Mouse (Mus musculus): ENCODE measurements around the gene Atmin. TPM values are rescaled to one million over a fixed set of nuclear protein-coding genes. Genes with fewer than 3 reads are reported as not detected.

The Atmin gene
- polyA plus RNA-seq, 1 experiment: not detected

DNA sequence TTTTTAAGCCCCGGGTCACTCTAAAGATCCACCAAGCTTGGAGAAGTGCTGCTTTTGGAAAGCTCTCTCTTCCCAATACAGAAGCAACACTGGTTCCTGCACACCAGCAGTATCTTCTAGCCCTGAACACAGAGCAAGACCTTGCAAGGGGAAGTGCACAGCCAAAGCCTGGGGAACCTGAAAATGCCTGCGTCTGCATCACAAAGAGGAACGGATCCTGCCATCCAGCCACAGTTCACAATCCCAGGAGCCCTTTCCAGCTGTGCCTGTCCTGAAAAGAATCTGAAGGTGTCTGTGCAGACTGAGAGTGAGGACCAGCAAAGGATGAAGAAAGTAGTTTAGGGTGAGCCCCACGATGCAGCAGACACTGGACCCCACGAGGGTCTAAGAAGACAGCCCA lies 31.9 kb downstream of the Atmin start:
- H3K27ac ChIP-seq (ENCODE audit: insufficient read depth, low read depth, low read length): no peak overlapping the region
- peaks cover 5% of the 10 kb centered on the region; the same call in 1 of the 2 replicates for H3K4me1 ChIP-seq (ENCODE audit: control insufficient read depth, insufficient read depth, low read length)
- TF ChIP-seq POLR2A (IDR thresholded peaks at IDR 0.05; ENCODE audit: insufficient read depth, low read depth, low read length) (no peak), CTCF (IDR thresholded peaks at IDR 0.05; ENCODE audit: insufficient read depth, low read depth, low read length) (no peak)
- no peak overlapping the region for H3K4me3 ChIP-seq (ENCODE audit: insufficient read depth, low read depth, low read length)
- WGBS: 45% methylated on average over 5 of the region's 5 CpGs

DNA sequence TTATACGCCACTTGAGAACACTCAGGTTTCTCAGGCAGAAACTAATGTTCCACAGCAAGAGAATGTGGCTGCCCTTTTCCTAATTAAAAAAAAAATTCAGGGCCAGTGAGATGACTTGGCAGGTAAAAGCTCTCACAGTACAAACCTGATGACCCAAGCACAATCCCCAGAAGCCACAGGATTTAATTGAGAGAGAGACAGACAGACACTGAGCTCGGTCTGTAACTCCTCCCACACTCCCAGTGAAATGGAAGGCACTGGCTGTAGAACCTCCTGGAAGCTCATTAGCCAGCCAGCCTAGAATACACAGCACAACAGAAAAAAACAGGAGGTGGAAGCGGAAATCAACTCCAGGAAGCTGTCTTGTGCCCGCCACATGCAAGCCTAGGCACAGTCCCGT lies 32.4 kb downstream of the Atmin start:
- Histone ChIP-seq H3K4me3 (ENCODE audit: insufficient read depth, low read depth, low read length) (no peak overlapping the region), H3K27ac (ENCODE audit: insufficient read depth, low read depth, low read length) (no peak overlapping the region), H3K4me1 (ENCODE audit: control insufficient read depth, insufficient read depth, low read length) (peaks cover 5% of the 10 kb centered on the region; the same call in 1 of the 2 replicates)
- TF ChIP-seq CTCF (IDR thresholded peaks at IDR 0.05; ENCODE audit: insufficient read depth, low read depth, low read length) (no peak), POLR2A (IDR thresholded peaks at IDR 0.05; ENCODE audit: insufficient read depth, low read depth, low read length) (no peak)
- WGBS: 52% methylated on average over 5 of the region's 5 CpGs

DNA sequence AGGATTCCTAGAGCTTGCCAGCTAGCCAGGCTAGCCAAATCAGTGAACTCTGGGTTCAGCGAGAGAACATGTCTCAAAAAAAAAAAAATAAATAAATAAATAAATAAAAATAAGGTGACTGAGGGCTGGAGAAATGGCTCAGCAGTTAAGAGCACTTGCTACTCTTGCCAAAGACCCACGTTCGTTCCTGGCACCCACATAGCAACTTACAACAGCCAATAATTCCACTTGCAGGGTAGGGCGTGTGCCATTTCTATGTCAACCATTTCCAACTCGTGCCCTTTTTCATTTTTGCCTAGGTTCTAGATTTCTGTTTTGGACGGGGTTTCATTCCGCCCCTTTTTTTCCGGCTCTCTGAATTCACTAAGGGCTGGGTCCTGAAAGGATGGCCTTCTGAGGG lies 34.9 kb downstream of the Atmin start:
- H3K4me3 ChIP-seq (ENCODE audit: insufficient read depth, low read depth, low read length): peak overlapping the region; percentile 77
- WGBS: 15% methylated on average over 8 of the region's 8 CpGs
- H3K4me1 ChIP-seq (ENCODE audit: control insufficient read depth, insufficient read depth, low read length): peaks cover 5% of the 10 kb centered on the region; the same call in 1 of the 2 replicates
- TF ChIP-seq POLR2A (IDR thresholded peaks at IDR 0.05; ENCODE audit: insufficient read depth, low read depth, low read length): no peak
- TF ChIP-seq CTCF (IDR thresholded peaks at IDR 0.05; ENCODE audit: insufficient read depth, low read depth, low read length): no peak
- H3K27ac ChIP-seq (ENCODE audit: insufficient read depth, low read depth, low read length): no peak overlapping the region

DNA sequence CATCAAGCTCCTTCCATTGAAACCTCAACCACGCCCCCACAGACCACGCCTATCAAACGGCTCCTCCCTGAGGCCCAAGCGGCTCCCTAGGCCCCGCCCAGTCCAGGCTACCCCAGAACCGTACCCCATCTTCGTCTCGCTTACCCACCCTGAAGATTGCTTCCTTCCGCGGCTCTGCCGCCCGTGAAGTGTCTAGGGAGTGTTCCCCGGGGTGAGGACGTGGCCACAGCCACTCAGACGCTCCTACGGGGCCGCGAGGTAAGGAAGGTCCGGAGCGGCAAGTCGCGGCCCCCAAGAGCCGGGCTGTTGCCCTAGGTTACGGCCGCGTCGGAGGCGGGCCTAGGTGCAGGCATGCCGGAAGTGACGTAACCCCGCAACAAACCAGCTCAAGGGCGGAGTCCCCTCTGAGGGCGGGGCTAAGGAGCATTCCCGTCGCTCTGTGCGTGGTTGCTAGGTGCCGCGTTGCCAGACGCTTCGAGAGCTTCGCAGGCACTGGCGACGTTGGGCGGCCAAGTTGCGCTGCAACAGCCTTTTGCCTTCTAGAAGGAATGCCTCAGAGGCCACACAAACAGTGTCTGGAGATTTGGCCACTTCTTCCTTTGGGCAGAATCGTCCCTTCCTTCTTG lies 35.6 kb downstream of the Atmin start, which contains the start of gene 1700030J22Rik:
1700030J22Rik (minus strand) TSS at position 329 of the 626 bp plus-strand sequence.
- under 1% methylated on average over 46 of the region's 46 CpGs for WGBS
- Histone ChIP-seq H3K27ac (ENCODE audit: insufficient read depth, low read depth, low read length) (no peak within 1 kb of the TSS), H3K4me1 (ENCODE audit: control insufficient read depth, insufficient read depth, low read length) (peaks cover 5% of the 10 kb centered on the region; the same call in 1 of the 2 replicates), H3K4me3 (ENCODE audit: insufficient read depth, low read depth, low read length) (peak within 1 kb of the TSS; percentile 77)
- TF ChIP-seq CTCF (IDR thresholded peaks at IDR 0.05; ENCODE audit: insufficient read depth, low read depth, low read length) (no peak), POLR2A (IDR thresholded peaks at IDR 0.05; ENCODE audit: insufficient read depth, low read depth, low read length) (peak; percentile 51; the same call in 1 of the 2 replicates)

DNA sequence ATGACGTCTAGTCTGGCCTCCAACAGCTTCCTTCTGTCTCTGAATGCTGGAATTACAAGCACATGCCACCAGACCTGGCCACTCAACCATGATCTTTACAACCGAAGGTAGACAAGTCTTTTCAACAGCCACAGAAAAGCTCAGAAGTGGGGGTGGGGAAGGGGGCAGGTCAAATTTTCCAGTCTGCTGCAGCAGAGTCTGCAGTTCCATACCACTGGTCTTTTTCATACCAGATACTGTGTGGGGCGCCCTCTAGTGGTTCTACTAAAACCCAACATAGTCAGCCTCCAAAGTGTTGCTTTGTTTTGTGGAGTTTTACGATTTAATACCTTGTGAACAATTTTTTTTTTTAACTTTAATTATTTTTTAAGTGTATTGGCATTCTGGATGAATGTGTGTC lies 36.9 kb downstream of the Atmin start:
- TF ChIP-seq POLR2A (IDR thresholded peaks at IDR 0.05; ENCODE audit: insufficient read depth, low read depth, low read length): no peak
- TF ChIP-seq CTCF (IDR thresholded peaks at IDR 0.05; ENCODE audit: insufficient read depth, low read depth, low read length): no peak
- Histone ChIP-seq H3K4me1 (ENCODE audit: control insufficient read depth, insufficient read depth, low read length) (peaks cover 5% of the 10 kb centered on the region; the same call in 1 of the 2 replicates), H3K4me3 (ENCODE audit: insufficient read depth, low read depth, low read length) (no peak overlapping the region), H3K27ac (ENCODE audit: insufficient read depth, low read depth, low read length) (no peak overlapping the region)
- 6% methylated on average over 4 of the region's 4 CpGs for WGBS

DNA sequence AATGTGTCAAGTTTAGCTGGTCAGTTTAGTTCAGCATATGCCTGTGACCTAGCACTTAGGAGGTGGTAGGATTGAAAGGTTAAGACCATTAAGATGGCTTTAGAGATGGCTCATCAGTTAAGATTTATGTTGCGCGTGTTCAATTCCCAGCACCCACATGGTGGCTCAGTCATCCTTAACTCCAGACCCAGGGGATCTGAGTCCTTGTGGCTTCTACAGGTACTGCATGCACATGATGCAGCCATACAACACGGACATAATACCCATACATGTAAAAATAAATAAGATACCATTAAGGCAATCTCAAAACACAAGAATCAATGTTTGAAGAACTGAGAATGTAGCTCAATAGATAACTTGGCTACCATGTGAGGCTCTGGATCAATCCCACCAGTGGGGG lies 46.6 kb downstream of the Atmin start:
- H3K4me3 ChIP-seq (ENCODE audit: insufficient read depth, low read depth, low read length): no peak overlapping the region
- TF ChIP-seq POLR2A (IDR thresholded peaks at IDR 0.05; ENCODE audit: insufficient read depth, low read depth, low read length) (no peak), CTCF (IDR thresholded peaks at IDR 0.05; ENCODE audit: insufficient read depth, low read depth, low read length) (no peak)
- H3K27ac ChIP-seq (ENCODE audit: insufficient read depth, low read depth, low read length): no peak overlapping the region
- 98% methylated on average over 3 of the region's 3 CpGs for WGBS
- H3K4me1 ChIP-seq (ENCODE audit: control insufficient read depth, insufficient read depth, low read length): peaks cover 6% of the 10 kb centered on the region; the same call in 1 of the 2 replicates

DNA sequence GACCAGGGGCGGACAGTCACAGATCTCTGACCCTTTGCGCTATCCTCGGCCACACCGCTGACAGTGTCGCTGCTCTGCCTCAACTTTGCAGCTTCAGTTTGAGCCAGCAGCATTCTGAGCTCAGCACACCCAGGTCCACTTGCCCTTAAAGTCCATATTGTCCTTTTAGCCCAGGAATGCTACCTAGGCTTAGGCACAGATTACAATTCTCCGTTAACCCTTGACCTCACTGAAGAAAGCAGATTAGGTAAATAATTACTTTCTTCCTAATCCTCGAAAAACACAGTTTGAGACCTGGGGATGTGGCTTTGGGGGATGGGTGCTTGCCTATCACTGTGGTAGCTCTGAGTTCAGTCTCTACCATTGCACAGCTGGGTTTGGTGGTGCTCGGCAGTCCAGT lies 48.0 kb downstream of the Atmin start:
- Histone ChIP-seq H3K27ac (ENCODE audit: insufficient read depth, low read depth, low read length) (no peak overlapping the region), H3K4me3 (ENCODE audit: insufficient read depth, low read depth, low read length) (no peak overlapping the region), H3K4me1 (ENCODE audit: control insufficient read depth, insufficient read depth, low read length) (peaks cover 6% of the 10 kb centered on the region; the same call in 1 of the 2 replicates)
- TF ChIP-seq CTCF (IDR thresholded peaks at IDR 0.05; ENCODE audit: insufficient read depth, low read depth, low read length): no peak
- no peak for TF ChIP-seq POLR2A (IDR thresholded peaks at IDR 0.05; ENCODE audit: insufficient read depth, low read depth, low read length)
- WGBS: 86% methylated on average over 8 of the region's 8 CpGs

DNA sequence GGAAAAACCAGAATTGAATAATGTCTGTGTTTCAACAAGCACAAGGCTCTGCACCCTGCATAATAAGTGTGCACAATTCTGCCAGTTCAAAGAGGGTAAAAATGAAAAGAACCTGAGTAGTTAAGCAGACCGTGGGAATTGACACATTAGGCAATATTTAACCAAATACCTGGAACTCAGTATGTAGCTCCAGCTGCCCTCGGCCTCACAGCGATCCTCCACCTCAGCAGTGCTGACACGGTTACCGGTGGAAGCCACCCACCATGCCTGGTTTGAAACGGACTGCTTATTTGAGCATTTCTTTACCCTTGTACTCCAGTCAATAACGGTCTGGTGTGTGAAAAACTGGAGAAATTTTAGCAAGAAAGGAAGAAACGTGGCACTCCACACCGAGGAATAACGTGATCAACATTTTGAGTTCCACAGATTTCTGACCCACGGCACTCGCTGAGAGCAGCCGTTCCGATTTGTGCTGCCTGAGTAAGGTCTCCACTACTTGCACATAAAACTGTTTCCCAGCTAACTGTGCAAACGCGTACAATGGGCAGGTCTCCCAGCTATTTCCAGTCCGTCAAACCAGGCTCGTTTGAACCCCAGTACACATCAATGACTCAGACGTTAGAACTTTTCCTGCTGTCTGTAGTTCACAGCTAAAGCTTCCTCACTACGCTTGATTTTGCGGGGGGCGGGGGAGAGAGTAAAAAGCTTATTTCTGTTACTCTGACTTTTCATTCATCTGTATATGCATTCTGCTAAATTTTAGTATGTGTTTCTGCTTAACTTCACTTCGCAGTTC lies 49.2 kb downstream of the Atmin start:
- Histone ChIP-seq H3K27ac (ENCODE audit: insufficient read depth, low read depth, low read length) (no peak overlapping the region), H3K4me3 (ENCODE audit: insufficient read depth, low read depth, low read length) (peak overlapping the region; percentile 94), H3K4me1 (ENCODE audit: control insufficient read depth, insufficient read depth, low read length) (peaks cover 6% of the 10 kb centered on the region; the same call in 1 of the 2 replicates)
- TF ChIP-seq CTCF (IDR thresholded peaks at IDR 0.05; ENCODE audit: insufficient read depth, low read depth, low read length) (no peak), POLR2A (IDR thresholded peaks at IDR 0.05; ENCODE audit: insufficient read depth, low read depth, low read length) (no peak)
- 3% methylated on average over 23 of the region's 23 CpGs for WGBS
